ENCODE assay signal across 9 mouse cellular contexts in the genomic region with DNA sequence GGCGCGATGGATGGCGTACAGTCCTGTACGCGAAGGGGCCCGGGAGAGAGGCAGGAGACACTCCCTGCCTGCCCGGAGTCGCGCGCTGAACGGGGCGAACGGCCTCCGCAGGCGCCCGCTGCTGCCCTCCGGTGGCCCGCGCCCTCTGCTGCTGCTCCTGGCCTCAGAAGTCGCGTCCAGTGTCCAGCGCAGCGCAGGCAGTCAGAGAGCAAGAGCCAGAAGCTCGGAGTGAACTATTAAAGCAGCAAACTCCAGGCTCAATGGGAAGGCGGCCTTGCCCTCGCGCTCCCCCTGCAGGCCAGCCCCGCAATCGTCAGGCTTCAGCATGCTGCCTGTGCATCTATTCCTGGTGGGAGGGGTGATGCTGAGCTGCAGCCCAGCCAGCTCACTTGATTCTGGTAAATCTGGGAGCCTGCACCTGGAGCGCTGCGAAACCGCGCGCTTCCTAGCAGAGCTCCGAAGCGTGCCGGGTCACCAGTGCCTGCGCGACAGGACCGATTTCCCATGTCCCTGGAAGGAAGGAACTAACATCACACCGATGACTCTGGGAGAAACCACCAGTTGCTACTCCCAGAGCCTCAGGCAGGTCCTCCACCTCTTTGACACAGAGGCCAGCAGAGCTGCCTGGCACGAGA. TPM values are rescaled to one million over a fixed set of nuclear protein-coding genes. Genes with fewer than 3 reads are reported as not detected.
DNase-seq lines count a peak whose midpoint lies in the region; ATAC-seq and TF ChIP-seq lines count a peak whose summit lies in the region.
"Not testable (repeated sequence)": the region's sequence is repeated elsewhere in the genome, so short reads cannot be mapped to it uniquely, and the experiment has no call there.
"Had no signal": no experiment of that assay in that cellular context is flagged by ENCODE, and none has a peak within 500 bp of the region (broad histone marks: within the 10 kb centered on the region; RNA-seq: fewer than 3 reads in every experiment).

No protein-coding gene starts in this region.

- not testable (repeated sequence) for H3K9ac ChIP-seq in embryonic facial prominence, embryonic 12.5 days; hindbrain, postnatal 0 days (replicated peaks; ENCODE audit: low read length)

- H3K36me3 ChIP-seq in embryonic facial prominence, embryonic 12.5 days; hindbrain, postnatal 0 days (ENCODE audit: insufficient read depth, low read length): not testable (repeated sequence)

- ATAC-seq in embryonic facial prominence, embryonic 12.5 days (ENCODE audit: insufficient number of reproducible peaks, insufficient read depth, low FRiP score, low TSS enrichment); hindbrain, postnatal 0 days: not testable (repeated sequence)

- WGBS in embryonic facial prominence, embryonic 12.5 days: 4% methylated on average over 26 of the region's 42 CpGs
- 4% methylated on average over 21 of the region's 42 CpGs for WGBS in hindbrain, postnatal 0 days

- intact Hi-C loops in left cerebral cortex, postnatal 25 days (cut with DNase I): not testable (repeated sequence)

- H3K27ac ChIP-seq in embryonic facial prominence, embryonic 12.5 days: 0 out of 2 replicates have a peak overlapping the region, but pooled peaks have one; percentile 17
- not testable (repeated sequence) for H3K27ac ChIP-seq in hindbrain, postnatal 0 days

- not testable (repeated sequence) for H3K9me3 ChIP-seq in embryonic facial prominence, embryonic 12.5 days; hindbrain, postnatal 0 days (ENCODE audit: low read length)

- H3K4me3 ChIP-seq in embryonic facial prominence, embryonic 12.5 days: peak overlapping the region; percentile 38
- H3K4me3 ChIP-seq in hindbrain, postnatal 0 days (ENCODE audit: low read length): peak overlapping the region; percentile 25

- peak; percentile 68 for TF ChIP-seq CTCF in hindbrain, postnatal 0 days (IDR thresholded peaks at IDR 0.05; ENCODE audit: low read depth)

- not testable (repeated sequence) for H3K27me3 ChIP-seq in embryonic facial prominence, embryonic 12.5 days; hindbrain, postnatal 0 days (ENCODE audit: insufficient read depth, low read length)

- peak overlapping the region; percentile 49 for H3K4me2 ChIP-seq in embryonic facial prominence, embryonic 12.5 days (replicated peaks)
- peak overlapping the region; percentile 48; the same call in 1 of the 2 replicates for H3K4me2 ChIP-seq in hindbrain, postnatal 0 days (ENCODE audit: low read depth, low read length)

- DNase-seq in adrenal gland, postnatal 25 days: peak; percentile 50
- DNase-seq in heart, adult 11 months: peak; percentile 98
- DNase-seq in hindbrain, postnatal 0 days (ENCODE audit: low spot score): peak; percentile 70
- peak; percentile 19 to 30 for DNase-seq in left cerebral cortex, postnatal 25 days (ENCODE audit: low spot score in 2 of 2)
- peak; percentile 74 for DNase-seq in lung, postnatal 36 days
- peak; percentile 8 for DNase-seq in ovary, postnatal 10 days (ENCODE audit: low spot score)
- DNase-seq in yolk sac, embryonic 10.5 days (ENCODE audit: low spot score): peak; percentile 74

- H3K4me1 ChIP-seq in embryonic facial prominence, embryonic 12.5 days; hindbrain, postnatal 0 days (ENCODE audit: insufficient read depth, low read length): not testable (repeated sequence)

RNA-seq across cellular contexts. Expression of a gene that starts 3.6 kb away (rescaled TPM):
- total RNA-seq in adrenal gland, postnatal 25 days (2021): not detected in 2 replicates
- 0.32 and 0.41 TPM in 2 replicates for polyA plus RNA-seq in embryonic facial prominence, embryonic 12.5 days (2016; fragmentation: Nextera tagmentation; extraction: Ambion mirVana)
- not detected in 2 replicates for total RNA-seq in hindbrain, postnatal 0 days (2014; rRNA removed)
- polyA plus RNA-seq in hindbrain, postnatal 0 days (2015; fragmentation: Nextera tagmentation; extraction: Ambion mirVana): not detected in 2 replicates
- total RNA-seq in left cerebral cortex, postnatal 25 days (2021): not detected
- total RNA-seq: left cerebral cortex, adult 8-10 months had no signal

RNA-seq across cellular contexts. Expression of a gene that starts 8.8 kb away (rescaled TPM):
- not detected in 2 replicates for total RNA-seq in adrenal gland, postnatal 25 days (2021)
- not detected in 2 replicates for polyA plus RNA-seq in embryonic facial prominence, embryonic 12.5 days (2016; fragmentation: Nextera tagmentation; extraction: Ambion mirVana)
- not detected in 2 replicates for total RNA-seq in hindbrain, postnatal 0 days (2014; rRNA removed)
- not detected in 2 replicates for polyA plus RNA-seq in hindbrain, postnatal 0 days (2015; fragmentation: Nextera tagmentation; extraction: Ambion mirVana)
- total RNA-seq in left cerebral cortex, postnatal 25 days (2021): not detected
- total RNA-seq: left cerebral cortex, adult 8-10 months had no signal

RNA-seq across cellular contexts. Expression of a gene that starts 10.1 kb away (rescaled TPM):
- total RNA-seq in adrenal gland, postnatal 25 days (2021): not detected in 2 replicates
- polyA plus RNA-seq in embryonic facial prominence, embryonic 12.5 days (2016; fragmentation: Nextera tagmentation; extraction: Ambion mirVana): 0.37 TPM in 1 of 2 replicates, not detected in the other
- total RNA-seq in hindbrain, postnatal 0 days (2014; rRNA removed): not detected in 2 replicates
- polyA plus RNA-seq in hindbrain, postnatal 0 days (2015; fragmentation: Nextera tagmentation; extraction: Ambion mirVana): not detected in 2 replicates
- not detected for total RNA-seq in left cerebral cortex, postnatal 25 days (2021)
- total RNA-seq: left cerebral cortex, adult 8-10 months had no signal

RNA-seq across cellular contexts. Expression of a gene that starts 13.2 kb away (rescaled TPM):
- not detected in 2 replicates for total RNA-seq in adrenal gland, postnatal 25 days (2021)
- polyA plus RNA-seq in embryonic facial prominence, embryonic 12.5 days (2016; fragmentation: Nextera tagmentation; extraction: Ambion mirVana): not detected in 2 replicates
- total RNA-seq in hindbrain, postnatal 0 days (2014; rRNA removed): not detected in 2 replicates
- not detected in 2 replicates for polyA plus RNA-seq in hindbrain, postnatal 0 days (2015; fragmentation: Nextera tagmentation; extraction: Ambion mirVana)
- not detected for total RNA-seq in left cerebral cortex, postnatal 25 days (2021)
- total RNA-seq: left cerebral cortex, adult 8-10 months had no signal

RNA-seq across cellular contexts. Expression of a gene that starts 16.1 kb away (rescaled TPM):
- not detected in 2 replicates for total RNA-seq in adrenal gland, postnatal 25 days (2021)
- polyA plus RNA-seq in embryonic facial prominence, embryonic 12.5 days (2016; fragmentation: Nextera tagmentation; extraction: Ambion mirVana): not detected in 2 replicates
- total RNA-seq in hindbrain, postnatal 0 days (2014; rRNA removed): not detected in 2 replicates
- polyA plus RNA-seq in hindbrain, postnatal 0 days (2015; fragmentation: Nextera tagmentation; extraction: Ambion mirVana): not detected in 2 replicates
- not detected for total RNA-seq in left cerebral cortex, postnatal 25 days (2021)
- total RNA-seq: left cerebral cortex, adult 8-10 months had no signal

Comparison
In these comparisons a context has a peak if more than half of its experiments do, and no peak if none do; other contexts are left out.
1. DNase-seq: peak in every context shown above with its lines; median percentile 98 in heart, adult 11 months; 74 in lung, postnatal 36 days; 74 in yolk sac, embryonic 10.5 days; 70 in hindbrain, postnatal 0 days; 50 in adrenal gland, postnatal 25 days; 24 in left cerebral cortex, postnatal 25 days; 8 in ovary, postnatal 10 days.